Mouse (Mus musculus) myocyte (in vitro differentiated cells): ENCODE measurements around the gene Creb5. TPM values are rescaled to one million over a fixed set of nuclear protein-coding genes. Genes with fewer than 3 reads are reported as not detected.

Experiments
- H3K27me3 ChIP-seq: one replicate; pipeline ENCODE4 v1.6.1; 2011; ENCODE audit not compliant: control insufficient read depth, insufficient read depth, insufficient read length
- H3K36me3 ChIP-seq: one replicate; pipeline ENCODE4 v1.6.1; 2011; ENCODE audit not compliant: control insufficient read depth, insufficient read depth
- H3K4me2 ChIP-seq: one replicate; pipeline ENCODE4 v1.6.1; 2011; ENCODE audit warnings: low read depth, control low read depth
- H3K4me3 ChIP-seq: one replicate; pipeline ENCODE4 v1.5.1; 2011; ENCODE audit warnings: mild to moderate bottlenecking, control low read depth, moderate library complexity
- H3K79me2 ChIP-seq: one replicate; pipeline ENCODE4 v1.6.1; 2011; ENCODE audit not compliant: control insufficient read depth, insufficient read depth
- H3ac ChIP-seq: one replicate; pipeline ENCODE4 v1.6.1; 2011; ENCODE audit not compliant: control insufficient read depth, insufficient read length
- CEBPB ChIP-seq: IDR thresholded peaks from 2 replicates; pipeline ENCODE4 v1.6.1; 2011; ENCODE audit warnings: mild to moderate bottlenecking, moderate library complexity; ENCODE audit not compliant: poor library complexity, insufficient read depth, severe bottlenecking
- E2F4 ChIP-seq: IDR thresholded peaks from one replicate; pipeline ENCODE4 v1.6.1; 2011; ENCODE audit warnings: mild to moderate bottlenecking, control low read depth, moderate library complexity; ENCODE audit not compliant: insufficient read depth
- MAX ChIP-seq: IDR thresholded peaks from one replicate; pipeline ENCODE4 v1.6.1; 2011; ENCODE audit warnings: low read depth, mild to moderate bottlenecking, control low read depth
- MYOD1 ChIP-seq, 3 experiments: IDR thresholded peaks; one replicate each; pipeline ENCODE4 v1.6.1; 2011; ENCODE audit warnings: control low read depth in 2 of 3, low read depth in 2 of 3, mild to moderate bottlenecking in 2 of 3, moderate library complexity in 1 of 3; ENCODE audit not compliant: insufficient read length in 2 of 3, control insufficient read depth in 1 of 3
- MYOG ChIP-seq, 3 experiments: IDR thresholded peaks; one replicate each; pipeline ENCODE4 v1.6.1; 2011; ENCODE audit warnings: control low read depth in 2 of 3, low read depth in 2 of 3, mild to moderate bottlenecking in 2 of 3; ENCODE audit not compliant: insufficient read length in 2 of 3, control insufficient read depth in 1 of 3, insufficient read depth in 1 of 3
- POLR2A ChIP-seq: IDR thresholded peaks from one replicate; pipeline ENCODE4 v1.6.1; 2011; ENCODE audit warnings: low read depth, mild to moderate bottlenecking, control low read depth, moderate library complexity; ENCODE audit not compliant: insufficient read length
- POLR2AphosphoS2 ChIP-seq: IDR thresholded peaks from one replicate; pipeline ENCODE4 v1.6.1; 2011; ENCODE audit warnings: low read depth, control low read depth; ENCODE audit not compliant: insufficient read length
- REST ChIP-seq: IDR thresholded peaks from one replicate; pipeline ENCODE4 v1.6.1; 2011; ENCODE audit warnings: mild to moderate bottlenecking, control low read depth, moderate library complexity; ENCODE audit not compliant: insufficient read depth, insufficient read length
- SRF ChIP-seq: IDR thresholded peaks from one replicate; pipeline ENCODE4 v1.6.1; 2011; ENCODE audit warnings: low read depth; ENCODE audit not compliant: control insufficient read depth, insufficient read length
- TCF12 ChIP-seq: IDR thresholded peaks from one replicate; pipeline ENCODE4 v1.6.1; 2011; ENCODE audit warnings: mild to moderate bottlenecking, control low read depth; ENCODE audit not compliant: poor library complexity, insufficient read depth, severe bottlenecking
- TCF3 ChIP-seq: IDR thresholded peaks from one replicate; pipeline ENCODE4 v1.6.1; 2011; ENCODE audit warnings: low read depth, control low read depth; ENCODE audit not compliant: insufficient read length
- USF1 ChIP-seq: IDR thresholded peaks from one replicate; pipeline ENCODE4 v1.6.1; 2011; ENCODE audit warnings: low read depth, mild to moderate bottlenecking, control low read depth, moderate library complexity
- polyA plus RNA-seq: library from polyadenylated mRNA; unstranded; fragments of >200 nt; fragmentation: generic; extraction: Trizol; gene quantifications from one replicate; pipeline ENCODE4 v1.2.1, GENCODE M21; 2012; ENCODE audit warnings: missing spikeins

Gene Creb5
- polyA plus RNA-seq, 1 experiment: 1.4 TPM

- no peaks in the 10 kb centered on the region for H3K36me3 ChIP-seq
- H3K79me2 ChIP-seq: no peaks in the 10 kb centered on the region
- no peak overlapping the region for H3K4me3 ChIP-seq
- H3ac ChIP-seq: no peak overlapping the region
- no peaks in the 10 kb centered on the region for H3K27me3 ChIP-seq
- H3K4me2 ChIP-seq: no peak overlapping the region
- TF ChIP-seq E2F4 (no peak), TCF12 (no peak), SRF (no peak), TCF3 (no peak), CEBPB (no peak), POLR2AphosphoS2 (no peak), MYOD1 (IDR thresholded peaks at IDR 0.05; ENCODE audit: control insufficient read depth in 1 of 3, insufficient read length in 2 of 3, low read depth in 2 of 3) (no peak), MYOG (IDR thresholded peaks at IDR 0.05; ENCODE audit: control insufficient read depth in 1 of 3, insufficient read depth in 1 of 3, insufficient read length in 2 of 3, low read depth in 2 of 3) (no peak), POLR2A (no peak), MAX (no peak), REST (no peak), USF1 (no peak)
Observed at GRCm38 (mm10) chr6:53510005-53510404, 222.9 kb downstream of the Creb5 start.

DNA sequence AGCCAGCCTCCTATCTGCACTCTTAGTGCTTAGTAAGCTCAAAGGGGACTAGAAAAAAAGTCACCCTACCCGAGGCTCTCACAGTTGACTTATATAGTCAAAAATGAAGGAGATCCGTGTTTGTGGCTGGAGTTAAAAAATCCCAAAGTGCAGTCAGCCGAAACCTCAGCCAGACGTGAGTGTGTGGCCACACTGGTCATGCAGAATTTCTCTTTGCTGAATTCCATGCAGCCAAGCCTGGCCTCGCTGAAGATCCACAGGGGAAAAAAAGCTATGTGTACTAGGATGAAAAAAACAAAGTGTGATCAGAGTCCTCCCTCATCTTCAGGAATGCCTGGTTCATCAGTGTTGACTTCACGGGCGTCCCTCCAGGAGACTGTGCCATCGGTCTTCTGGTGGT, 225.2 kb downstream of the Creb5 start:
- Histone ChIP-seq H3K79me2 (no peaks in the 10 kb centered on the region), H3K36me3 (no peaks in the 10 kb centered on the region), H3ac (no peak overlapping the region), H3K27me3 (no peaks in the 10 kb centered on the region), H3K4me3 (no peak overlapping the region), H3K4me2 (no peak overlapping the region)
- TF ChIP-seq POLR2A (no peak), MYOD1 (IDR thresholded peaks at IDR 0.05; ENCODE audit: control insufficient read depth in 1 of 3, insufficient read length in 2 of 3, low read depth in 2 of 3) (no peak), MAX (no peak), MYOG (IDR thresholded peaks at IDR 0.05; ENCODE audit: control insufficient read depth in 1 of 3, insufficient read depth in 1 of 3, insufficient read length in 2 of 3, low read depth in 2 of 3) (no peak)

DNA sequence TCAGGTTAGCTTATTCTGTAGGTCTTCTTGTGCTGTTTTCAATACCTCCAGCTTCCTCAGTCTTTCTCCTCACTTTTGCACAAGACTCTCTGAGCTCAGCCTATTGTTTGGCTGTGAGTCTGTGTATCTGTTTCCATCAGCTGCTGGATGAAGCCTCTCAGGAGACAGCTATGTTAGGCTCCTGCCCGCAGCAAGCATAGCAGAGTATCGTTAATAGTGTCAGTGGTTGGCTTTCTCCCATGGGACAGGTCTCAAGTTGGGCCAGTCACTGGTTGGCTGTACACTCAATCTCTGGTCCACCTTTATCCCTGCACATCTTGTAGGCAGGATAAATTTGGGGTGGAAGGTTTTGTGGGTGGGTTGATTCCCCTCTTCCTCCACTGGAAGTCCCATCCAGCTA, 226.3 kb downstream of the Creb5 start:
- H3K27me3 ChIP-seq: no peaks in the 10 kb centered on the region
- TF ChIP-seq POLR2A (no peak), USF1 (no peak), SRF (no peak), TCF12 (no peak), MYOD1 (IDR thresholded peaks at IDR 0.05; ENCODE audit: control insufficient read depth in 1 of 3, insufficient read length in 2 of 3, low read depth in 2 of 3) (no peak), CEBPB (no peak), MYOG (IDR thresholded peaks at IDR 0.05; ENCODE audit: control insufficient read depth in 1 of 3, insufficient read depth in 1 of 3, insufficient read length in 2 of 3, low read depth in 2 of 3) (no peak), TCF3 (no peak), MAX (no peak), POLR2AphosphoS2 (no peak), E2F4 (no peak), REST (no peak)

DNA sequence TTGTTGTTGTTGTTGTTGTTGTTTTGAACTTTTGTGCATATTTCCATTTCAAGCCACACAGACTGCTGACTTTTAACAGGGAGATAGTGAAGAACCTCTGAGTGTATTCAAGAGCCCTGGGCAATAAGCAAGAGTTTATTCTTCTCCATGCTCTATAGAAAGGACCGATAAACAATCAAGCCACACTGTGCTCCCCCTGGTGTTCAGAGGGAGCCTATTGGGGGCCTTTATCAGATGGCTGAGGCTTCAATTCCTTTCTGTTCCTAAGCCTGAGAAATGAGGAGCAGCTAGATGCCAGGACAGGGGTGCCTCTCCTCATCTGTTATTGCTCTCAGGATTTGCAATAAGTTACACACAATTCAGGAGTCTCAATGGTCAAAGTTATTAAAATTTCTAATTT, 227.8 kb downstream of the Creb5 start:
- Histone ChIP-seq H3K4me2 (no peak overlapping the region), H3K79me2 (no peaks in the 10 kb centered on the region), H3K36me3 (no peaks in the 10 kb centered on the region), H3K4me3 (no peak overlapping the region), H3K27me3 (no peaks in the 10 kb centered on the region), H3ac (no peak overlapping the region)
- TF ChIP-seq CEBPB (no peak), POLR2AphosphoS2 (no peak), USF1 (no peak), MYOG (IDR thresholded peaks at IDR 0.05; ENCODE audit: control insufficient read depth in 1 of 3, insufficient read depth in 1 of 3, insufficient read length in 2 of 3, low read depth in 2 of 3) (no peak), MAX (no peak), E2F4 (no peak), SRF (no peak), MYOD1 (IDR thresholded peaks at IDR 0.05; ENCODE audit: control insufficient read depth in 1 of 3, insufficient read length in 2 of 3, low read depth in 2 of 3) (no peak), POLR2A (no peak), REST (no peak), TCF3 (no peak), TCF12 (no peak)

More for the DNA sequence above, 226.3 kb downstream of the Creb5 start:
- Histone ChIP-seq H3ac (no peak overlapping the region), H3K4me2 (no peak overlapping the region), H3K4me3 (no peak overlapping the region), H3K36me3 (no peaks in the 10 kb centered on the region), H3K79me2 (no peaks in the 10 kb centered on the region)

DNA sequence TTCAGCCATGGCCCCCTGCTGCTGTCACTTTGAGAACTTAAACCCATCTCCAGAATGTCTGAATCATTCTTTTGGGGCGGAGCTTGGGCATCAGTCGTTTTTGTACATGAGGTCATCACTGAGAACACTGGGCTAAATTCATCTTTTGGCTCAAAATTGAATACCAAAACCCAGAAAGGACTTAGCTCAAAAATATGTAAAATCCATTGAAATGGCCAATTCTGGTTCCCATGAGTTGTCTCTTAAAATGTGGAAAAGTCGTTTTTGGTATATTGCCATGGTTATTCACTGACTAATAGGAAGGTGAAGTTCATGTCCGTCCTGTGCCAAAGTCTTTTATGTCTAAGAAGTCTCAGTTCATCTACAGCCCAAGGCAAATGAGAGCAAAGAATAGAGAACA, 228.5 kb downstream of the Creb5 start:
- Histone ChIP-seq H3K4me3 (no peak overlapping the region), H3ac (no peak overlapping the region), H3K27me3 (no peaks in the 10 kb centered on the region), H3K79me2 (no peaks in the 10 kb centered on the region), H3K36me3 (no peaks in the 10 kb centered on the region), H3K4me2 (no peak overlapping the region)
- TF ChIP-seq SRF: no peak
- TF ChIP-seq TCF3: no peak
- TF ChIP-seq MYOG (IDR thresholded peaks at IDR 0.05; ENCODE audit: control insufficient read depth in 1 of 3, insufficient read depth in 1 of 3, insufficient read length in 2 of 3, low read depth in 2 of 3): no peak
- no peak for TF ChIP-seq USF1
- TF ChIP-seq MAX: no peak
- TF ChIP-seq REST: no peak
- TF ChIP-seq TCF12: no peak
- no peak for TF ChIP-seq CEBPB
- TF ChIP-seq POLR2AphosphoS2: no peak
- TF ChIP-seq E2F4: no peak
- no peak for TF ChIP-seq MYOD1 (IDR thresholded peaks at IDR 0.05; ENCODE audit: control insufficient read depth in 1 of 3, insufficient read length in 2 of 3, low read depth in 2 of 3)
- no peak for TF ChIP-seq POLR2A
